Mouse (Mus musculus): ENCODE results near the gene Hdac4. TPM values are rescaled to one million over a fixed set of nuclear protein-coding genes. Genes with fewer than 3 reads are reported as not detected.

The Hdac4 gene
- polyA plus RNA-seq, 1 experiment from 2014 or later = 23.9 TPM

GRCm38 (mm10) chr1:92015252-92015651 lies 180.2 kb downstream of the Hdac4 start:
- no peak for ATAC-seq (replicated peaks; ENCODE audit: insufficient number of reproducible peaks, low FRiP score, low TSS enrichment, low read depth)
- H3K4me2 ChIP-seq (ENCODE audit: low read depth, low read length) = no peak overlapping the region
- H3K4me1 ChIP-seq (ENCODE audit: control insufficient read depth, insufficient read depth, low read length) = no peaks in the 10 kb centered on the region
- H3K4me3 ChIP-seq (ENCODE audit: low read depth, low read length) = no peak overlapping the region
- no peak overlapping the region for H3K27ac ChIP-seq (replicated peaks; ENCODE audit: low read depth, low read length)
- H3K27me3 ChIP-seq (ENCODE audit: control insufficient read depth, insufficient read depth, low read length) = no peaks in the 10 kb centered on the region
- H3K9ac ChIP-seq (replicated peaks; ENCODE audit: low read length) = no peak overlapping the region
- no peaks in the 10 kb centered on the region for H3K36me3 ChIP-seq (replicated peaks; ENCODE audit: control insufficient read depth, insufficient read depth, low read depth, low read length)
- DNase-seq (ENCODE audit: low spot score) = no peak
- no peaks in the 10 kb centered on the region for H3K9me3 ChIP-seq (replicated peaks; ENCODE audit: control insufficient read depth, low read length)

- ATAC-seq (replicated peaks; ENCODE audit: insufficient number of reproducible peaks, low FRiP score, low TSS enrichment, low read depth) (no peak), DNase-seq (ENCODE audit: low spot score) (no peak)
- Histone ChIP-seq H3K9me3 (replicated peaks; ENCODE audit: control insufficient read depth, low read length) (no peaks in the 10 kb centered on the region), H3K9ac (replicated peaks; ENCODE audit: low read length) (no peak overlapping the region), H3K27ac (replicated peaks; ENCODE audit: low read depth, low read length) (no peak overlapping the region), H3K4me1 (ENCODE audit: control insufficient read depth, insufficient read depth, low read length) (no peaks in the 10 kb centered on the region), H3K4me3 (ENCODE audit: low read depth, low read length) (no peak overlapping the region), H3K4me2 (ENCODE audit: low read depth, low read length) (no peak overlapping the region), H3K27me3 (ENCODE audit: control insufficient read depth, insufficient read depth, low read length) (no peaks in the 10 kb centered on the region), H3K36me3 (replicated peaks; ENCODE audit: control insufficient read depth, insufficient read depth, low read depth, low read length) (no peaks in the 10 kb centered on the region)
These were observed 181.0 kb downstream of the Hdac4 start for GRCm38 (mm10) chr1:92014496-92014895.

GRCm38 (mm10) chr1:92006666-92007065 lies 188.8 kb downstream of the Hdac4 start:
- DNase-seq (ENCODE audit: low spot score) = no peak
- H3K4me2 ChIP-seq (ENCODE audit: low read depth, low read length) = no peak overlapping the region
- no peaks in the 10 kb centered on the region for H3K27me3 ChIP-seq (ENCODE audit: control insufficient read depth, insufficient read depth, low read length)
- no peak for ATAC-seq (replicated peaks; ENCODE audit: insufficient number of reproducible peaks, low FRiP score, low TSS enrichment, low read depth)
- 38% methylated on average over 1 of the region's 1 CpGs for WGBS
- H3K36me3 ChIP-seq (replicated peaks; ENCODE audit: control insufficient read depth, insufficient read depth, low read depth, low read length) = no peaks in the 10 kb centered on the region
- H3K4me3 ChIP-seq (ENCODE audit: low read depth, low read length) = no peak overlapping the region
- H3K9me3 ChIP-seq (replicated peaks; ENCODE audit: control insufficient read depth, low read length) = no peaks in the 10 kb centered on the region
- no peak overlapping the region for H3K9ac ChIP-seq (replicated peaks; ENCODE audit: low read length)
- no peak overlapping the region for H3K27ac ChIP-seq (replicated peaks; ENCODE audit: low read depth, low read length)
- no peaks in the 10 kb centered on the region for H3K4me1 ChIP-seq (ENCODE audit: control insufficient read depth, insufficient read depth, low read length)

GRCm38 (mm10) chr1:92005617-92005940 lies 189.9 kb downstream of the Hdac4 start:
- DNase-seq (ENCODE audit: low spot score) (no peak), ATAC-seq (replicated peaks; ENCODE audit: insufficient number of reproducible peaks, low FRiP score, low TSS enrichment, low read depth) (no peak)
- Histone ChIP-seq H3K4me3 (ENCODE audit: low read depth, low read length) (no peak overlapping the region), H3K36me3 (replicated peaks; ENCODE audit: control insufficient read depth, insufficient read depth, low read depth, low read length) (no peaks in the 10 kb centered on the region), H3K9ac (replicated peaks; ENCODE audit: low read length) (no peak overlapping the region), H3K27me3 (ENCODE audit: control insufficient read depth, insufficient read depth, low read length) (no peaks in the 10 kb centered on the region), H3K4me1 (ENCODE audit: control insufficient read depth, insufficient read depth, low read length) (no peaks in the 10 kb centered on the region), H3K4me2 (ENCODE audit: low read depth, low read length) (no peak overlapping the region), H3K9me3 (replicated peaks; ENCODE audit: control insufficient read depth, low read length) (no peaks in the 10 kb centered on the region), H3K27ac (replicated peaks; ENCODE audit: low read depth, low read length) (no peak overlapping the region)
- WGBS = 61% methylated on average over 2 of the region's 2 CpGs

GRCm38 (mm10) chr1:92004906-92005616 lies 190.4 kb downstream of the Hdac4 start:
- Histone ChIP-seq H3K4me1 (ENCODE audit: control insufficient read depth, insufficient read depth, low read length) (no peaks in the 10 kb centered on the region), H3K9me3 (replicated peaks; ENCODE audit: control insufficient read depth, low read length) (no peaks in the 10 kb centered on the region), H3K27ac (replicated peaks; ENCODE audit: low read depth, low read length) (no peak overlapping the region), H3K36me3 (replicated peaks; ENCODE audit: control insufficient read depth, insufficient read depth, low read depth, low read length) (no peaks in the 10 kb centered on the region), H3K9ac (replicated peaks; ENCODE audit: low read length) (no peak overlapping the region), H3K27me3 (ENCODE audit: control insufficient read depth, insufficient read depth, low read length) (no peaks in the 10 kb centered on the region), H3K4me2 (ENCODE audit: low read depth, low read length) (no peak overlapping the region), H3K4me3 (ENCODE audit: low read depth, low read length) (no peak overlapping the region)
- DNase-seq (ENCODE audit: low spot score) (no peak), ATAC-seq (replicated peaks; ENCODE audit: insufficient number of reproducible peaks, low FRiP score, low TSS enrichment, low read depth) (no peak)
- WGBS = 80% methylated on average over 8 of the region's 8 CpGs

GRCm38 (mm10) chr1:92004122-92004521 lies 191.4 kb downstream of the Hdac4 start:
- Histone ChIP-seq H3K4me1 (ENCODE audit: control insufficient read depth, insufficient read depth, low read length) (no peaks in the 10 kb centered on the region), H3K9ac (replicated peaks; ENCODE audit: low read length) (no peak overlapping the region), H3K4me2 (ENCODE audit: low read depth, low read length) (no peak overlapping the region), H3K4me3 (ENCODE audit: low read depth, low read length) (no peak overlapping the region), H3K9me3 (replicated peaks; ENCODE audit: control insufficient read depth, low read length) (no peaks in the 10 kb centered on the region), H3K27me3 (ENCODE audit: control insufficient read depth, insufficient read depth, low read length) (no peaks in the 10 kb centered on the region), H3K27ac (replicated peaks; ENCODE audit: low read depth, low read length) (no peak overlapping the region), H3K36me3 (replicated peaks; ENCODE audit: control insufficient read depth, insufficient read depth, low read depth, low read length) (no peaks in the 10 kb centered on the region)
- 73% methylated on average over 1 of the region's 1 CpGs for WGBS
- DNase-seq (ENCODE audit: low spot score) (no peak), ATAC-seq (replicated peaks; ENCODE audit: insufficient number of reproducible peaks, low FRiP score, low TSS enrichment, low read depth) (no peak)

- no peak for DNase-seq (ENCODE audit: low spot score)
- Histone ChIP-seq H3K4me1 (ENCODE audit: control insufficient read depth, insufficient read depth, low read length) (no peaks in the 10 kb centered on the region), H3K9ac (replicated peaks; ENCODE audit: low read length) (no peak overlapping the region), H3K27ac (replicated peaks; ENCODE audit: low read depth, low read length) (no peak overlapping the region), H3K36me3 (replicated peaks; ENCODE audit: control insufficient read depth, insufficient read depth, low read depth, low read length) (no peaks in the 10 kb centered on the region; the same call in 1 of the 2 replicates), H3K4me2 (ENCODE audit: low read depth, low read length) (no peak overlapping the region), H3K9me3 (replicated peaks; ENCODE audit: control insufficient read depth, low read length) (no peaks in the 10 kb centered on the region), H3K27me3 (ENCODE audit: control insufficient read depth, insufficient read depth, low read length) (no peaks in the 10 kb centered on the region), H3K4me3 (ENCODE audit: low read depth, low read length) (no peak overlapping the region)
- no peak for ATAC-seq (replicated peaks; ENCODE audit: insufficient number of reproducible peaks, low FRiP score, low TSS enrichment, low read depth)
- 97% methylated on average over 2 of the region's 2 CpGs for WGBS
These were observed 195.3 kb downstream of the Hdac4 start for GRCm38 (mm10) chr1:92000226-92000625.

- no peaks in the 10 kb centered on the region; the same call in none of the 2 replicates for H3K36me3 ChIP-seq (replicated peaks; ENCODE audit: control insufficient read depth, insufficient read depth, low read depth, low read length)
- DNase-seq (ENCODE audit: low spot score) = no peak
- H3K27me3 ChIP-seq (ENCODE audit: control insufficient read depth, insufficient read depth, low read length) = no peaks in the 10 kb centered on the region
- ATAC-seq (replicated peaks; ENCODE audit: insufficient number of reproducible peaks, low FRiP score, low TSS enrichment, low read depth) = no peak
- no peak overlapping the region for H3K9ac ChIP-seq (replicated peaks; ENCODE audit: low read length)
- WGBS = 73% methylated on average over 9 of the region's 9 CpGs
- H3K4me3 ChIP-seq (ENCODE audit: low read depth, low read length) = no peak overlapping the region
- no peak overlapping the region for H3K4me2 ChIP-seq (ENCODE audit: low read depth, low read length)
- no peak overlapping the region for H3K27ac ChIP-seq (replicated peaks; ENCODE audit: low read depth, low read length)
- H3K4me1 ChIP-seq (ENCODE audit: control insufficient read depth, insufficient read depth, low read length) = no peaks in the 10 kb centered on the region
- H3K9me3 ChIP-seq (replicated peaks; ENCODE audit: control insufficient read depth, low read length) = no peaks in the 10 kb centered on the region
These were observed 201.8 kb downstream of the Hdac4 start for GRCm38 (mm10) chr1:91993658-91994165.

All from embryonic facial prominence, embryonic 11.5 days (tissue).